Mouse (Mus musculus): ENCODE measurements around the gene Eml1. TPM values are rescaled to one million over a fixed set of nuclear protein-coding genes. Genes with fewer than 3 reads are reported as not detected.

Gene Eml1
- polyA plus RNA-seq, 1 experiment from 2014 or later = 41.9 TPM

DNA sequence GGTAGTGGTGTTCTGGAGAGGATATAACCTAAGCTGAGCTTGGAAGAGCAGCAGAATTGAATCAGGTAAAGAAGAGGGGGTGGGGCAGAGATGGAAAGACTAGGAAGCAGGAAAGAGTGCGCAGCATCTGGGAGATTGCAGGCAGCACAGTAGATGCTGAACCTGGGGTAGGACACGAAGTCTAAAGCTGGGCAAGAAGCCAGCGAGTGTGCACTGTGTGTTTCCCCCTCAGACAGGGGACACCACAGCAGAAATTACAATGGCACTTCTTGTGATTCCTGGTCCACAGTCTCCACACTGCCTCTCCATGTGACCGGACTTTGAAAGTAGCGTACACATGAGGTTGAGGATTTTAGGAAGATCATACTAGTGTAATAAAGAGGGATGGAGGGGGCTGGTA lies 79.8 kb downstream of the Eml1 start:
- no peak for ATAC-seq (ENCODE audit: low FRiP score, low read depth)
- Histone ChIP-seq H3K27me3 (no peaks in the 10 kb centered on the region), H3K4me1 (peaks cover 17% of the 10 kb centered on the region), H3K27ac (no peak overlapping the region), H3K9ac (no peak overlapping the region), H3K36me3 (no peaks in the 10 kb centered on the region), H3K9me3 (no peaks in the 10 kb centered on the region), H3K4me2 (replicated peaks) (no peak overlapping the region), H3K4me3 (no peak overlapping the region)
- WGBS = 76% methylated on average over 5 of the region's 5 CpGs

DNA sequence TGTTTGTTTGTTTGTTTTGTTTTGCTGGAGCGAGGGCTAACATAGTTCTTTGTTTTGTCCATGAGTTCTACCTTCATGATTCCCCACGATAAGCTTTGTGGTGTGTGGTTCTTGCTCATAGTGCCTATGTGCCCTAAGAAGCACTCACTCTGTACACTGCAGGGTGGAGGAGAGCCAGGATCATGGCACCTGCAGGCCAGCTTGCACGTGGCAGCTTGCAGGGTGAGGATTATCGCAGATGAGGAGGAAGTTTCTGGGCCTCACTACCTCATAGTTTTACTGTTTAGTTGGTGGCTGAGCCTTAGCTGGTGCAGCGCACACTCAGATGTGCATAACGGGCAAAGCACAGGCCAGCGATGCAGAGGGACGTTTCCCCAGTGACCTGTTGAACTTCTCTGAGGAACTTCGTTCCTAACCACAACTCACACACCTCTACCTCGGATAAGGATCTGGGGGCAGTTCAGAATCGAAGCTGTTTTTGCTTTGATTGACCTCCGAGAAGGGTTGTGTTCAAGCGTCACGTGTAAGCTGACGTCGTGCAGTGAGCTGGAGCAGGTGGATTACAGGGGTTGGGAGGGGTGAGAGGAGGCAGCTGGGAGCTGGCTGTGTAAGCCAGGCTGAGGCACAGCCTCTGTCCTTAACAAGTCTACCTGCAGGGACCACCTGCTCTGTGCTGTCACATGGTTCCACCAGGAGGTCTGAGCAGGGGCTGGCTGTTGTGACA lies 81.6 kb downstream of the Eml1 start:
- Histone ChIP-seq H3K4me3 (no peak overlapping the region), H3K9ac (no peak overlapping the region), H3K4me1 (peaks cover 17% of the 10 kb centered on the region), H3K9me3 (no peaks in the 10 kb centered on the region), H3K4me2 (replicated peaks) (no peak overlapping the region), H3K36me3 (no peaks in the 10 kb centered on the region), H3K27ac (no peak overlapping the region), H3K27me3 (no peaks in the 10 kb centered on the region)
- ATAC-seq (ENCODE audit: low FRiP score, low read depth) = no peak
- WGBS = 54% methylated on average over 16 of the region's 16 CpGs

DNA sequence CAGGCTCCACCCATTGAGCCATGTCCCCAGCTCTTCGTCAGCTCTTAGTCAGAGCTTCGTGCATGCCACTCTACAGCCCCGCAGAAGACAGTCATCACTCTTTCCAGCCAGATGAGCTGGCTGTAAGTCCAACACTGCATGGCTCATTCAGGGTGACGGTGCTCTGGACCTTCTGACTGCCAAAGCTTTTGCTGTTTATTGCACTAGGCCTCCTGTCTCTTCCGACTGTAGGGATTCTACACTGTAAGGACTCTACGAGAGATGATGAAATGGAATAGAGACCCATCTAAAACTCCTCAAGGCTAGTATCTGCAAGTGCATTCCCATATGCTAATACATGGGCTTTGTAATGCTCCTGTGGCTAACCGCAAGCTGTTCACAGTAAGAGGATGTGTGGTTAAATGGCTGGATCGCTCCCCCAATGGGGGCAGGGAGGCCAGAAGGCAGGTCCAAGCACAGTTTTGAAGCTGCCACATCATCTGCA lies 82.8 kb downstream of the Eml1 start:
- H3K9ac ChIP-seq = no peak overlapping the region
- WGBS = 83% methylated on average over 8 of the region's 8 CpGs

DNA sequence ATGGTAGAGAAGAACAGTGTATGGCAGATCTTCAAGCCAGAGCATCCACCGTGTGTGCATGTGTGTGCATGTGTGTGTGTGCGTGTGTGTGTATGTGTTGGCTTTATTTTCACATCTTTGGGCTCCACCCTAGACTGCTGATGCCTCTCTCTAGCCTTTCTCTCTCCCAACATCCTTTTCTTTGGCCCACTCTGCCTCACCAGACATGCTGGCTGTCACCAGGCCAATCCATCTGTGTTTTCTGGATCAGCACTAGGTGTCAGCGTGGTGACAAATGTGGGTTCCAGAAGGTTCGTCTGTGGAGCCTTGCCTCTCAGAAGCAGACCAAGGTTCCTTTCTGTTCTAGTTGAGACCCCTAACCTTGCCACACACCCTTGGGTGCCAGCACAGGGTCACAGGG lies 84.2 kb downstream of the Eml1 start:
- Histone ChIP-seq H3K9me3 (no peaks in the 10 kb centered on the region), H3K36me3 (peaks cover 8% of the 10 kb centered on the region; the same call in 1 of the 2 replicates), H3K4me1 (peaks cover 17% of the 10 kb centered on the region), H3K27ac (no peak overlapping the region), H3K9ac (no peak overlapping the region), H3K4me2 (replicated peaks) (no peak overlapping the region), H3K4me3 (no peak overlapping the region), H3K27me3 (no peaks in the 10 kb centered on the region)
- WGBS = 83% methylated on average over 4 of the region's 4 CpGs
- ATAC-seq (ENCODE audit: low FRiP score, low read depth) = no peak

More for the DNA sequence above, 82.8 kb downstream of the Eml1 start:
- Histone ChIP-seq H3K36me3 (peaks cover 5% of the 10 kb centered on the region; the same call in 1 of the 2 replicates), H3K4me1 (peaks cover 17% of the 10 kb centered on the region), H3K4me3 (no peak overlapping the region), H3K9me3 (no peaks in the 10 kb centered on the region), H3K4me2 (replicated peaks) (no peak overlapping the region), H3K27ac (no peak overlapping the region), H3K27me3 (no peaks in the 10 kb centered on the region)
- no peak for ATAC-seq (ENCODE audit: low FRiP score, low read depth)

DNA sequence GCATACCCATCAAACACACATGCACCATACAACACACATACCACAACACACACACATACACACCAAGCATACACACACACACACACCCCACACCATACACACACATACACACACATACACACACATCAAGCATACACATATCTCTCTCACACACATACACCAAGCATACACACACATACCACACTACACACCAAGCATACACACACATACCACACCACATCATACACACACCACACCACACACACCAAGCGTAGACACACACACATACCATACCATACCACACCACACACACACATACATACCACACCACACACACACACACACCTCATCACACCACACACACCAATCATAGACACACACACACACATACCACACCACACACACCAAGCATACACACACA lies 102.1 kb downstream of the Eml1 start:
- H3K36me3 ChIP-seq = peaks cover 33% of the 10 kb centered on the region
- H3K4me3 ChIP-seq = no peak overlapping the region
- no peak overlapping the region for H3K4me2 ChIP-seq (replicated peaks)
- no peak overlapping the region for H3K9ac ChIP-seq
- WGBS = 90% methylated on average over 1 of the region's 1 CpGs
- no peaks in the 10 kb centered on the region for H3K4me1 ChIP-seq
- ATAC-seq (ENCODE audit: low FRiP score, low read depth) = no peak; the same call in 1 of the 2 replicates
- H3K27ac ChIP-seq = no peak overlapping the region
- H3K27me3 ChIP-seq = no peaks in the 10 kb centered on the region
- H3K9me3 ChIP-seq = no peaks in the 10 kb centered on the region

DNA sequence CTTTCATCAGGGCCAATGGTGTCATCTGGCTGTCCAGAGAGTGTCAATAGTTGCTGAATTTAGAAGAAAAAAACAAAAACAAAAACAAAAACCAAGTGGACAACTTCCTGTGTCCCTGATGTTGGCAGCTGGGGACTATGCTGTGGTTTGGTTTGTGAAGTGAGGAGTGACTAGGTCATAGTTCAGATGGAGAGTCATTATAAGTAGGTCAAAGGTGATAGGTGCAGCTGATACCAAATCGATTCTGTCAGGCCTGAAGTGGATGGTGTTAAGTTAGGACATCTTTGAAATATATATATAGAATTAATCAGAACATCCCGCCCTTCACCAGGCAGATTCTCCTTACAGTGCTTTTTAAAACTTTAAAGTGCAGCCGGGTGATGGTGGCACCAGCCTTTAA lies 103.7 kb downstream of the Eml1 start:
- peaks cover 30% of the 10 kb centered on the region for H3K36me3 ChIP-seq
- no peaks in the 10 kb centered on the region for H3K4me1 ChIP-seq
- no peaks in the 10 kb centered on the region for H3K9me3 ChIP-seq
- H3K4me3 ChIP-seq = no peak overlapping the region
- no peaks in the 10 kb centered on the region for H3K27me3 ChIP-seq
- H3K9ac ChIP-seq = no peak overlapping the region
- ATAC-seq (ENCODE audit: low FRiP score, low read depth) = no peak
- H3K27ac ChIP-seq = no peak overlapping the region
- no peak overlapping the region for H3K4me2 ChIP-seq (replicated peaks)
- WGBS = 65% methylated on average over 3 of the region's 3 CpGs

DNA sequence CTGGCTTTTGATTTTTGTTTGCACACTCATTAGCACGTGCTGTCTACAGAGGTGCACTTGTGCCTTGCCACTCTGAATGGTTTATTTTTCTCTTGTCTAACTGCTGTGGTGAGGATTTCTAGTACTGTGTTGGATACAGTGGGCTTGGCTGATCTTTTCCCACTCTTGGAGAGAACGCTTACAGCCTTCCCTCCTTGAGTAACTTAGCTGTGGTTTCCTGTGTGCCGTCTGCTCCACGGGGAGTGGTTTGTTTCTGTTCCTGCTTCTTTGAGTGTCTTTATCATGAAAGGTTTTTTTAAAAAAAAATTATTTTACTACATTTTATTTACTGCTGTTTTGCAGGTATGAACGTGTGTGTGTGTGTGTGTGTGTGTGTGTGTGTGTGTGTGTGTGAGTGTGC lies 108.0 kb downstream of the Eml1 start:
- H3K27ac ChIP-seq = no peak overlapping the region
- peaks cover 7% of the 10 kb centered on the region for H3K4me1 ChIP-seq
- 69% methylated on average over 5 of the region's 5 CpGs for WGBS
- H3K9me3 ChIP-seq = no peaks in the 10 kb centered on the region
- no peak overlapping the region for H3K4me3 ChIP-seq
- no peaks in the 10 kb centered on the region for H3K27me3 ChIP-seq
- H3K4me2 ChIP-seq (replicated peaks) = no peak overlapping the region
- no peak overlapping the region for H3K9ac ChIP-seq
- peaks cover 12% of the 10 kb centered on the region; the same call in 1 of the 2 replicates for H3K36me3 ChIP-seq
- no peak for ATAC-seq (ENCODE audit: low FRiP score, low read depth)

DNA sequence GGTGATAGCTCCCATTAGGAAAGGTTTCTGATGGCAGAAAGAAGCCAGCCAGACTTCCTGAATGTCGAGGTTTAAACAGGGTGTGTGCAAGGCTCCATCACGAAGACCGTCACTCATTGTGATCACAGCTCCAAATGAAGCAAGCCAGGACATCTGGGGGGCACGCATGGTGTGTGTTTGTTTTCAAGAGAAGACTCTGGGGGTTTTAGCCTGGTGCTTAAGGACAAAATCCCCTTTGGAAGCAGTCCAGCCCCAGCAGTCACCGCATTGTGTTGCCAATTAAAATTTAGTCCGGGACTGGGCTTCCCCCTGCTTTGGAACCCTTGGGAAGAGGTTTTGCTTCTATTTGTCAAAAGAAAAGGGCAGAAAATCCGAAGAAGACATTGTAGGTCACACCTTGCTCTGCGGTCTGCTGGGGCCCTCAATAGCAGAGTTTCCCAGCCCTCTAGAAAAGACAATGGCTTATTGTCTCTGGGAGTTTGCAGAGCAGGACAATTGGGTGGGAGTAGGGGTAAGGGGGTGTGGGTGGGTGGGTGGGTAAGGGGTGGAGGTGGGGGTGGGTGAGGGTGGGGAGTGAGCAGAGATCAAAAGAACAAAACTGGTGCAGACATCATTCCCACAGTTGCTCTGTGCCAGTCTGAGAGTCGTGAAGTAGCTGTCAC lies 110.1 kb downstream of the Eml1 start:
- no peak overlapping the region for H3K4me2 ChIP-seq (replicated peaks)
- no peak for ATAC-seq (ENCODE audit: low FRiP score, low read depth)
- H3K27me3 ChIP-seq = no peaks in the 10 kb centered on the region
- peaks cover 7% of the 10 kb centered on the region for H3K4me1 ChIP-seq
- no peak overlapping the region for H3K4me3 ChIP-seq
- H3K9me3 ChIP-seq = no peaks in the 10 kb centered on the region
- peaks cover 8% of the 10 kb centered on the region; the same call in 1 of the 2 replicates for H3K36me3 ChIP-seq
- 30% methylated on average over 9 of the region's 9 CpGs for WGBS
- no peak overlapping the region for H3K9ac ChIP-seq
- H3K27ac ChIP-seq = no peak overlapping the region

DNA sequence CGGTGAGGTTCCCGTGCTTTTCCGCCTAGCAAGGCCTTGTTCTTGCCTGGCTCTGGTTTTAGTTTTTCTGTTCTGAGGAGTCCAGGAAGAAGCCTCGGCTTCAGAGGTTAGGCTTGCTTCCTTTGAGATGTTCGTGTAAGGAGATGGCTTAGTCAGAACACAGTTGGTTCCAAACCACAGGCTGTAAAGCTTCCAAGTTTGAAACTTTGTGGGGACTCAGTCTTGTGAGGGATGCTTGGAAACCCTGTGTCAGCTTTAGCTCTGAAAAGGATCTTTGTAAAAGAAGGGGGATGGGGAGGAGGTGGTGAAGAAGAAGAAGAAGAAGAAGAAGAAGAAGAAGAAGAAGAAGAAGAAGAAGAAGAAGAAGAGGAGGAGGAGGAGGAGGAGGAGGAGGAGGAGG lies 118.3 kb downstream of the Eml1 start:
- no peak overlapping the region for H3K4me3 ChIP-seq
- WGBS = 80% methylated on average over 5 of the region's 5 CpGs
- H3K9me3 ChIP-seq = no peaks in the 10 kb centered on the region
- H3K4me2 ChIP-seq (replicated peaks) = no peak overlapping the region
- H3K36me3 ChIP-seq = no peaks in the 10 kb centered on the region
- no peak overlapping the region for H3K27ac ChIP-seq
- ATAC-seq (ENCODE audit: low FRiP score, low read depth) = no peak
- no peak overlapping the region for H3K9ac ChIP-seq
- H3K27me3 ChIP-seq = no peaks in the 10 kb centered on the region
- peaks cover 5% of the 10 kb centered on the region for H3K4me1 ChIP-seq

DNA sequence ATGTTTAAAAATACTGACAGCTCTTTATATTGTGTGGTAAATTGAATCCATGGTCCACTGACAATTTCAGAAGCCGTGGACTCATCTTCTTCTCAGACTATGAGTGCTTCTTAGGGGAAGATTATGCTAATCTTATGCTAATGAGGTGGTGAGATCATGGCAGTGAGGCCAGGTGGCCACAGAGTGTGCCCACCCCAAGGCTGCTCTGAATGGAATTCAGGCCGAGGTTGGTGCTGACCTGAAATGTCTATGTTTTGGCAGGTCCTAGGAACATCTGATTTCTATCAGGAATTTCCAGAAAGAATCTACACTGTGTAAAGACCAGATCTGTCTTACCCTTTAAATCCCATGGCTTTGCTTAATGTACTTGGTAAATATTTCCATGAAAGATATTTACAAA lies 119.0 kb downstream of the Eml1 start:
- no peak for ATAC-seq (ENCODE audit: low FRiP score, low read depth)
- H3K4me1 ChIP-seq = peaks cover 10% of the 10 kb centered on the region
- no peak overlapping the region for H3K4me3 ChIP-seq
- H3K9ac ChIP-seq = no peak overlapping the region
- no peak overlapping the region for H3K27ac ChIP-seq
- H3K27me3 ChIP-seq = no peaks in the 10 kb centered on the region
- no peaks in the 10 kb centered on the region for H3K36me3 ChIP-seq
- WGBS = 63% methylated on average over 2 of the region's 2 CpGs
- no peaks in the 10 kb centered on the region for H3K9me3 ChIP-seq
- H3K4me2 ChIP-seq (replicated peaks) = no peak overlapping the region

DNA sequence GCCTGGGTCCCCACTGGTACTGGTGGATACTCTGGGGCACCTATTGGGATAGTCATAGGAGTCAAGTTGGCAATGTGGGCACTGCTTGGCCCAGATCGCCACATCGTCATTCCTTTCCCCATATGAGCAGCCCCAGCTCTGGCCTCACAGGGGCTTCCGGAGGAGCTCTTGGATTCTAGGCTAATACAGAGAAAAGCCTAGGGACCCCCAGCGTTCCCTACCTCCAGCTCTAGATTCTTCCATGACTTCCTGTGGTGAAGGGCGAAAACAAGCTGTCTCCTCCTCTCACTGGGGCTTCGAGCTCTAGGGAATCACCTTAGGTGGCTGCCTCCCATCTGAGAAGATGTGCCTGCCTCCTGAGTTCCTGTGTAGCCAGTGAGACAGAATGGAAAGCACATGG lies 119.6 kb downstream of the Eml1 start:
- Histone ChIP-seq H3K4me3 (no peak overlapping the region), H3K9me3 (no peaks in the 10 kb centered on the region), H3K36me3 (no peaks in the 10 kb centered on the region), H3K27ac (no peak overlapping the region), H3K27me3 (no peaks in the 10 kb centered on the region), H3K9ac (no peak overlapping the region), H3K4me2 (replicated peaks) (no peak overlapping the region), H3K4me1 (peaks cover 14% of the 10 kb centered on the region)
- 87% methylated on average over 6 of the region's 6 CpGs for WGBS
- ATAC-seq (ENCODE audit: low FRiP score, low read depth) = no peak

DNA sequence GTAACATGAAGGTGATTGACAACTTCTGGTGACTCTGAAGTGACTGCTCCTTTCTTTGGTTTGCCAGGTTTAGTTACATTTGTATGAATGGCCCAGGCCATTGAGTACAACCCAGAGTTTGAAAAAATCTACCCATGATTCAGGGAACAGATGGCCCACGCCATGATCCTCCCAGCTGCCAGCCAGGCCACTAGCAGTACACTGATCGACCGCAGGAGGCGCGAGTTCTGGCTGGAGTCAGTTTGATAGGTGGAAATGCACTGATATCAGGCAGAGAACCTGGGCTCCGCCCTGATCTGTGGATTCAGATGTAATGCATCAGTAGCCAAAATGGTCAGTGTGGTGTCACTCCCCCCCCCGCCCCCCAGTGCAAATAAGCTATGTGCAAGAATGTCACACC lies 120.2 kb downstream of the Eml1 start:
- no peaks in the 10 kb centered on the region for H3K9me3 ChIP-seq
- H3K4me2 ChIP-seq (replicated peaks) = no peak overlapping the region
- no peak for ATAC-seq (ENCODE audit: low FRiP score, low read depth)
- no peak overlapping the region for H3K4me3 ChIP-seq
- no peak overlapping the region for H3K9ac ChIP-seq
- no peak overlapping the region for H3K27ac ChIP-seq
- WGBS = 55% methylated on average over 7 of the region's 7 CpGs
- H3K36me3 ChIP-seq = no peaks in the 10 kb centered on the region
- no peaks in the 10 kb centered on the region for H3K27me3 ChIP-seq
- peaks cover 20% of the 10 kb centered on the region for H3K4me1 ChIP-seq
